Mouse (Mus musculus): ENCODE data around the gene Sema4f. TPM values are rescaled to one million over a fixed set of nuclear protein-coding genes. Genes with fewer than 3 reads are reported as not detected.

Gene Sema4f
- polyA plus RNA-seq, 1 experiment, result 1.3 TPM

DNA sequence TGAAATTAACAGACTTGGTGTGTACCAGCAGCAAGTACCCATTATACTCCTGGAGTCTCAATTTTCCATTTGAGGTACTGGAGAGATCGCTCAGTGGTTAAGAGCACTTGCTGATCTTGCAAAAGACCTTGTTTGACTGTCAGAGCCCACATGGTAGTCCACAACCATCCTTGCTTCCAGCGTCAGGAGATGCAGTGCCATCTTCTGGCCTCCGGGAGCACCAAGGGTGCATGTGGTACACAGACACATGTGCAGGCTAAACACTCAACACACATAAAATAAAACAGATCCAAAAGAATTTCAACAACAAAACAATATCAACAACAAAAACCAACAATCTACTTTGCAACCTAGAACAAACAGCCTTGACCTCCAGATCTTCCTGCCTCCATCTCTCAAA, 14.6 kb downstream of the Sema4f start:
- no peaks in the 10 kb centered on the region for H3K36me3 ChIP-seq (ENCODE audit: control insufficient read depth, insufficient read depth, low read length)
- no peak overlapping the region for H3K27ac ChIP-seq (ENCODE audit: control insufficient read depth, insufficient read depth, low read depth, low read length)
- H3K4me1 ChIP-seq (ENCODE audit: control insufficient read depth, insufficient read depth, low read length), result no peaks in the 10 kb centered on the region
- H3K4me3 ChIP-seq (ENCODE audit: control insufficient read depth, low read depth, low read length), result no peak overlapping the region
- H3K27me3 ChIP-seq (ENCODE audit: control insufficient read depth, insufficient read depth, low read length), result no peaks in the 10 kb centered on the region
- peak; percentile 20; the same call in 1 of the 2 replicates for TF ChIP-seq CTCF (IDR thresholded peaks at IDR 0.05; ENCODE audit: control insufficient read depth, insufficient read depth, insufficient replicate concordance, low read depth, low read length)
- no peak for TF ChIP-seq POLR2A (IDR thresholded peaks at IDR 0.05; ENCODE audit: control insufficient read depth, low read depth, low read length)

DNA sequence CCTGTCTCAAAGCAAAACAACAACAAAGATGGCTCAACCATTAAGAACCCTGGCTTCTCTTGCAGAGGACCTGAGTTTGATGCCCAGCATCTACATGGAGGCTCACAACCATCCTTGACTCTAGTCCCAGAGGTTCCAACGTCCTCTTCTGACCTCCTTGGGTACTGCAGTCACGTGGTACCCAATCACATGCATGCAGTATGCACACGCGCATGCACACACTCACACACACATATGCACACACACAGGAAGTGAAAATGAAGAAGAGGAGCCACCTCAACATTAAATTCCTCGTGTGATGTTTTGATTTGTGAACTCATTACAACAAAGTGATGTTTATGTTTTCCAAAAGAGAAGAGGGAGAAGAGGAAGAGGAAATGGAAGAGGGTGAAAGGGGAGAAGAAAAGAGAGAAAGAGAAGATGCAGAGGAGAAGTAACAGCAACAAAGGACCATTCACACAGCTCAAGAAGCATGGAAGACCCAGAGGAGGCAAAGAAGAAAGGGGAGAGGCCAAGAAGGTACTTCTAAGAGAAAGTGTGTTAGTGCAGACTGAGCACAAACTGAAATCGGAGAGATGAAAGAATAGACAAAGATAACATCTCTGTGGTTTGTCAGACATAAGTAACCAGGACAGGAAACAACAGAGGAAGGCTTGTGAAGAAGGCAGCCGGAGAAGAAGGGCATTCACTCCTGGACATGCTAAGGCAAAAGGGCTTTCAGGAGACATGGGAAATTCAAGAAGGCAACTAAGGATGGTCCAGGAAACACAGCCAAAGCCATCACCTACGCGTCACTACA, 17.9 kb downstream of the Sema4f start:
- no peaks in the 10 kb centered on the region for H3K27me3 ChIP-seq (ENCODE audit: control insufficient read depth, insufficient read depth, low read length)
- no peak overlapping the region for H3K4me3 ChIP-seq (ENCODE audit: control insufficient read depth, low read depth, low read length)
- TF ChIP-seq CTCF (IDR thresholded peaks at IDR 0.05; ENCODE audit: control insufficient read depth, insufficient read depth, insufficient replicate concordance, low read depth, low read length), result no peak
- no peak for TF ChIP-seq POLR2A (IDR thresholded peaks at IDR 0.05; ENCODE audit: control insufficient read depth, low read depth, low read length)
- H3K36me3 ChIP-seq (ENCODE audit: control insufficient read depth, insufficient read depth, low read length), result no peaks in the 10 kb centered on the region
- no peak overlapping the region for H3K27ac ChIP-seq (ENCODE audit: control insufficient read depth, insufficient read depth, low read depth, low read length)
- no peaks in the 10 kb centered on the region for H3K4me1 ChIP-seq (ENCODE audit: control insufficient read depth, insufficient read depth, low read length)

DNA sequence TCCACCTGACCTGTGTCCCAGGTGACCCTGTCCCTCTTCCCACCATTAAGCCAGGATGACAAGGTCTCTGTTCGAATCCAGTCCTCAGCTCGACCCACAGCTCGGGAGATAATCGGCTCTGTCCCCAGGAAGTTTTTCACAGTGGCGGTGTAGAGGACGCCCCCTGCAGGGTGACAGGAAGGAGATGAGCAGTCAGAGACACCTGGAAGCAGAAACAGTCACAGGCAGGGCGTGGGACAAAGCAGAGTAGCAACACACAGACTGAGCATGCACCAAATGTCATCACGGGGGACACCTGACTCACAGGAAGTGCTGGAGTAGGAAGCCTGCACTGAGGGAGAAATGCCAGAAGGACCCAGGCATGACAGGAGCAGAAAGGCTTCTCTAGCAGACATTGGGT, 20.0 kb downstream of the Sema4f start:
- no peak overlapping the region for H3K4me3 ChIP-seq (ENCODE audit: control insufficient read depth, low read depth, low read length)
- H3K27me3 ChIP-seq (ENCODE audit: control insufficient read depth, insufficient read depth, low read length), result no peaks in the 10 kb centered on the region
- no peak overlapping the region for H3K27ac ChIP-seq (ENCODE audit: control insufficient read depth, insufficient read depth, low read depth, low read length)
- no peaks in the 10 kb centered on the region for H3K4me1 ChIP-seq (ENCODE audit: control insufficient read depth, insufficient read depth, low read length)
- H3K36me3 ChIP-seq (ENCODE audit: control insufficient read depth, insufficient read depth, low read length), result no peaks in the 10 kb centered on the region
- no peak for TF ChIP-seq CTCF (IDR thresholded peaks at IDR 0.05; ENCODE audit: control insufficient read depth, insufficient read depth, insufficient replicate concordance, low read depth, low read length)
- TF ChIP-seq POLR2A (IDR thresholded peaks at IDR 0.05; ENCODE audit: control insufficient read depth, low read depth, low read length), result no peak

GRCm38 (mm10) chr6:82918371-82918770, 21.2 kb downstream of the Sema4f start:
- Histone ChIP-seq H3K36me3 (ENCODE audit: control insufficient read depth, insufficient read depth, low read length) (no peaks in the 10 kb centered on the region), H3K27me3 (ENCODE audit: control insufficient read depth, insufficient read depth, low read length) (no peaks in the 10 kb centered on the region), H3K4me1 (ENCODE audit: control insufficient read depth, insufficient read depth, low read length) (peaks cover 7% of the 10 kb centered on the region), H3K27ac (ENCODE audit: control insufficient read depth, insufficient read depth, low read depth, low read length) (no peak overlapping the region), H3K4me3 (ENCODE audit: control insufficient read depth, low read depth, low read length) (no peak overlapping the region)
- TF ChIP-seq POLR2A (IDR thresholded peaks at IDR 0.05; ENCODE audit: control insufficient read depth, low read depth, low read length) (no peak), CTCF (IDR thresholded peaks at IDR 0.05; ENCODE audit: control insufficient read depth, insufficient read depth, insufficient replicate concordance, low read depth, low read length) (no peak)

DNA sequence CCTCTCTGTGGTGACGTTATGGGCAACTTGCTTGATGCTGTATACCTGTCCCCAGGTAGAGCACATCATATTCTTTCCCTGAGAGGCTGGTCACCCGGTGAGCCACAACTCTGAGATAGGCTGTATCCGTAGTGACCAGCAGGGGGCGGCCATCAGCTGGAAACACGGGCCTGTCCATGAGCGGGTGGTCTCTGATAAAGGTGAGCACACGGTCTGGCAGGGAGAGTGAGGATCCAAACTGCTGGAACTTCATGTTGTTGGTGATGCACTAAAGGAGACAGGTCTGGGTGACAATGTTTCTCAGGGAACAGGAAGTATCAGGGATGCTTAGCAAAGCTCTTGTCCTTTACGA, 21.8 kb downstream of the Sema4f start:
- TF ChIP-seq POLR2A (IDR thresholded peaks at IDR 0.05; ENCODE audit: control insufficient read depth, low read depth, low read length) (no peak), CTCF (IDR thresholded peaks at IDR 0.05; ENCODE audit: control insufficient read depth, insufficient read depth, insufficient replicate concordance, low read depth, low read length) (peak; percentile 75; the same call in 1 of the 2 replicates)
- no peak overlapping the region for H3K27ac ChIP-seq (ENCODE audit: control insufficient read depth, insufficient read depth, low read depth, low read length)
- H3K27me3 ChIP-seq (ENCODE audit: control insufficient read depth, insufficient read depth, low read length), result no peaks in the 10 kb centered on the region
- no peak overlapping the region for H3K4me3 ChIP-seq (ENCODE audit: control insufficient read depth, low read depth, low read length)
- peaks cover 13% of the 10 kb centered on the region for H3K4me1 ChIP-seq (ENCODE audit: control insufficient read depth, insufficient read depth, low read length)
- no peaks in the 10 kb centered on the region for H3K36me3 ChIP-seq (ENCODE audit: control insufficient read depth, insufficient read depth, low read length)

GRCm38 (mm10) chr6:82917076-82917777, 22.3 kb downstream of the Sema4f start:
- peaks cover 13% of the 10 kb centered on the region for H3K4me1 ChIP-seq (ENCODE audit: control insufficient read depth, insufficient read depth, low read length)
- no peak for TF ChIP-seq POLR2A (IDR thresholded peaks at IDR 0.05; ENCODE audit: control insufficient read depth, low read depth, low read length)
- no peak for TF ChIP-seq CTCF (IDR thresholded peaks at IDR 0.05; ENCODE audit: control insufficient read depth, insufficient read depth, insufficient replicate concordance, low read depth, low read length)
- H3K36me3 ChIP-seq (ENCODE audit: control insufficient read depth, insufficient read depth, low read length), result no peaks in the 10 kb centered on the region
- no peak overlapping the region for H3K4me3 ChIP-seq (ENCODE audit: control insufficient read depth, low read depth, low read length)
- no peak overlapping the region for H3K27ac ChIP-seq (ENCODE audit: control insufficient read depth, insufficient read depth, low read depth, low read length)
- H3K27me3 ChIP-seq (ENCODE audit: control insufficient read depth, insufficient read depth, low read length), result no peaks in the 10 kb centered on the region

DNA sequence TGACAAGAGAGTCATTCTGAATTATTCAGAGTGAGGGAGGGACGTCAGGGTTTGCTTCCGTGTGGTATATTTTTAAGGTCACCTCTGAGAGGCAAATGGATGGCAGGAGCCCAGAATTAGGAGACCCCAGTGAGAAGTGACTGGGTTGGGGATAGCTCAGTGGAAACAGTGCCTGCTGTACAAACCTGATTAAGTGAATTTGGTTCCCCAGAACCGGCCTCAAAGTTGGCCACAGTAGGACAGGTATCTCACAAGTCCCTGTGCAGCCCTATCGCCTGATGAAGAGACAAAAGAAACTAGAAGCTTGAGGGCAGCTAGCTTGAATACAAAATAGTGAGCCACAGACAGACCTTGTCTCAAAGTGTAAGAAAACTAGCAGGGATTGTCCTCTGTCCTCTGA, 23.1 kb downstream of the Sema4f start:
- no peaks in the 10 kb centered on the region for H3K27me3 ChIP-seq (ENCODE audit: control insufficient read depth, insufficient read depth, low read length)
- no peak overlapping the region for H3K4me3 ChIP-seq (ENCODE audit: control insufficient read depth, low read depth, low read length)
- H3K4me1 ChIP-seq (ENCODE audit: control insufficient read depth, insufficient read depth, low read length), result peaks cover 13% of the 10 kb centered on the region
- H3K27ac ChIP-seq (ENCODE audit: control insufficient read depth, insufficient read depth, low read depth, low read length), result no peak overlapping the region
- no peaks in the 10 kb centered on the region for H3K36me3 ChIP-seq (ENCODE audit: control insufficient read depth, insufficient read depth, low read length)
- TF ChIP-seq POLR2A (IDR thresholded peaks at IDR 0.05; ENCODE audit: control insufficient read depth, low read depth, low read length), result no peak
- no peak for TF ChIP-seq CTCF (IDR thresholded peaks at IDR 0.05; ENCODE audit: control insufficient read depth, insufficient read depth, insufficient replicate concordance, low read depth, low read length)
